ENCODE assay signal across 22 mouse cellular contexts in genomic region chr3:83977817-83978216, GRCm38 (mm10).
A peak's percentile ranks its signal among the peaks of the same experiment; 100 is the strongest.
DNase-seq lines count a peak whose midpoint lies in the region; ATAC-seq lines count a peak whose summit lies in the region.
"Had no signal": no experiment of that assay in that cellular context is flagged by ENCODE, and none has a peak within 500 bp of the region (broad histone marks: within the 10 kb centered on the region; RNA-seq: fewer than 3 reads in every experiment).

No protein-coding gene starts in this region.

- peaks cover 20% of the 10 kb centered on the region for H3K4me1 ChIP-seq in heart, embryonic 15.5 days (replicated peaks)
- peaks cover 71% of the 10 kb centered on the region for H3K4me1 ChIP-seq in midbrain, embryonic 10.5 days
- peaks cover 60% of the 10 kb centered on the region for H3K4me1 ChIP-seq in midbrain, embryonic 14.5 days (ENCODE audit: control insufficient read depth, insufficient read depth, low read length)
- H3K4me1 ChIP-seq in forebrain, embryonic 16.5 days (replicated peaks; ENCODE audit: control insufficient read depth, insufficient read depth, low read length) = peaks cover 83% of the 10 kb centered on the region
- H3K4me1 ChIP-seq in stomach, embryonic 16.5 days (ENCODE audit: control insufficient read depth, insufficient read depth, low read length) = peaks cover 32% of the 10 kb centered on the region

- no peaks in the 10 kb centered on the region for H3K36me3 ChIP-seq in heart, embryonic 15.5 days
- no peaks in the 10 kb centered on the region for H3K36me3 ChIP-seq in midbrain, embryonic 10.5 days
- H3K36me3 ChIP-seq in midbrain, embryonic 14.5 days (ENCODE audit: control insufficient read depth, insufficient read depth, low read length) = no peaks in the 10 kb centered on the region
- H3K36me3 ChIP-seq in forebrain, embryonic 16.5 days (ENCODE audit: control insufficient read depth, insufficient read depth) = no peaks in the 10 kb centered on the region
- no peaks in the 10 kb centered on the region for H3K36me3 ChIP-seq in stomach, embryonic 16.5 days (ENCODE audit: control insufficient read depth, insufficient read depth, low read length)
- H3K36me3 ChIP-seq: embryonic facial prominence, embryonic 12.5 days; limb, embryonic 15.5 days had no signal

- H3K27ac ChIP-seq in heart, embryonic 15.5 days = 0 out of 2 replicates have a peak overlapping the region, but pooled peaks have one; percentile 3
- 0 out of 2 replicates have a peak overlapping the region, but pooled peaks have one; percentile 80 for H3K27ac ChIP-seq in midbrain, embryonic 10.5 days (replicated peaks)
- H3K27ac ChIP-seq in midbrain, embryonic 14.5 days (replicated peaks; ENCODE audit: low read depth, low read length) = no peak overlapping the region
- H3K27ac ChIP-seq in forebrain, embryonic 16.5 days (ENCODE audit: low read length) = peak overlapping the region; percentile 98
- peak overlapping the region; percentile 60 for H3K27ac ChIP-seq in stomach, embryonic 16.5 days (ENCODE audit: low read length)
- H3K27ac ChIP-seq: embryonic facial prominence, embryonic 12.5 days; kidney, postnatal 0 days; left cerebral cortex, adult 2 months had no signal

- no peak overlapping the region for H3K4me3 ChIP-seq in heart, embryonic 15.5 days
- H3K4me3 ChIP-seq in midbrain, embryonic 10.5 days = no peak overlapping the region
- no peak overlapping the region for H3K4me3 ChIP-seq in midbrain, embryonic 14.5 days (replicated peaks; ENCODE audit: low read depth, low read length)
- no peak overlapping the region for H3K4me3 ChIP-seq in forebrain, embryonic 16.5 days (replicated peaks; ENCODE audit: low read length)
- no peak overlapping the region for H3K4me3 ChIP-seq in stomach, embryonic 16.5 days (replicated peaks; ENCODE audit: low read length)
- H3K4me3 ChIP-seq: embryonic facial prominence, embryonic 12.5 days; erythroblast, embryonic 14.5 days; left cerebral cortex, adult 2 months; limb, embryonic 15.5 days had no signal

- H3K9me3 ChIP-seq in heart, embryonic 15.5 days (replicated peaks) = no peaks in the 10 kb centered on the region
- H3K9me3 ChIP-seq in midbrain, embryonic 10.5 days (replicated peaks) = no peaks in the 10 kb centered on the region
- no peaks in the 10 kb centered on the region for H3K9me3 ChIP-seq in midbrain, embryonic 14.5 days (ENCODE audit: control insufficient read depth, low read length)
- no peaks in the 10 kb centered on the region for H3K9me3 ChIP-seq in forebrain, embryonic 16.5 days (ENCODE audit: control insufficient read depth, low read length)
- no peaks in the 10 kb centered on the region for H3K9me3 ChIP-seq in stomach, embryonic 16.5 days (replicated peaks; ENCODE audit: control insufficient read depth, low read length)
- H3K9me3 ChIP-seq: embryonic facial prominence, embryonic 12.5 days; limb, embryonic 15.5 days had no signal

- 85% methylated on average over 3 of the region's 3 CpGs for WGBS in heart, embryonic 15.5 days
- 81% methylated on average over 3 of the region's 3 CpGs for WGBS in midbrain, embryonic 10.5 days
- 76% methylated on average over 3 of the region's 3 CpGs for WGBS in midbrain, embryonic 14.5 days
- 29% methylated on average over 3 of the region's 3 CpGs for WGBS in forebrain, embryonic 16.5 days
- 37% methylated on average over 3 of the region's 3 CpGs for WGBS in stomach, embryonic 16.5 days

- no peak overlapping the region for H3K4me2 ChIP-seq in heart, embryonic 15.5 days
- H3K4me2 ChIP-seq in midbrain, embryonic 14.5 days (ENCODE audit: low read length) = no peak overlapping the region
- H3K4me2 ChIP-seq in forebrain, embryonic 16.5 days (ENCODE audit: low read length) = no peak overlapping the region
- no peak overlapping the region for H3K4me2 ChIP-seq in stomach, embryonic 16.5 days (ENCODE audit: low read depth, low read length)
- H3K4me2 ChIP-seq: embryonic facial prominence, embryonic 12.5 days; limb, embryonic 15.5 days; midbrain, embryonic 11.5 days had no signal

- H3K27me3 ChIP-seq in heart, embryonic 15.5 days = no peaks in the 10 kb centered on the region
- no peaks in the 10 kb centered on the region for H3K27me3 ChIP-seq in midbrain, embryonic 10.5 days (ENCODE audit: low read depth, poor library complexity, severe bottlenecking)
- H3K27me3 ChIP-seq in midbrain, embryonic 14.5 days (ENCODE audit: control insufficient read depth, insufficient read depth, low read length) = no peaks in the 10 kb centered on the region
- no peaks in the 10 kb centered on the region for H3K27me3 ChIP-seq in forebrain, embryonic 16.5 days (replicated peaks; ENCODE audit: control insufficient read depth, insufficient read depth, low read length)
- H3K27me3 ChIP-seq in stomach, embryonic 16.5 days (ENCODE audit: control insufficient read depth, insufficient read depth, low read length) = no peaks in the 10 kb centered on the region
- H3K27me3 ChIP-seq: embryonic facial prominence, embryonic 12.5 days; limb, embryonic 15.5 days had no signal

- ATAC-seq in heart, embryonic 15.5 days (replicated peaks; ENCODE audit: insufficient number of reproducible peaks, insufficient read depth, low FRiP score, low read depth) = no peak
- no peak for ATAC-seq in midbrain, embryonic 14.5 days (ENCODE audit: low FRiP score, low TSS enrichment)
- ATAC-seq in forebrain, embryonic 16.5 days = no peak
- no peak for ATAC-seq in stomach, embryonic 16.5 days (ENCODE audit: insufficient read depth, low FRiP score)
- ATAC-seq in erythroblast, adult 5-6 weeks (replicated peaks; ENCODE audit: low FRiP score, poor library complexity, severe bottlenecking) = no peak
- ATAC-seq: activated CD4-positive, CD25-positive, alpha-beta regulatory T cell, adult 4 months; inflammation-experienced regulatory T-cells, adult 6 months had no signal

- no peak for DNase-seq in heart, adult 8-10 months (ENCODE audit: low spot score)
- no peak for DNase-seq in midbrain, embryonic 10.5 days (ENCODE audit: low spot score)
- no peak for DNase-seq in midbrain, embryonic 14.5 days
- DNase-seq: adrenal gland, adult 8-10 months; cerebellum, adult 2 months; cerebellum, postnatal 25 days; kidney, adult 2 months; layer of hippocampus, adult 9-11 months; lung, adult 18-20 months; right cerebral cortex, postnatal 4 days had no signal

- no peak overlapping the region for H3K9ac ChIP-seq in heart, embryonic 15.5 days
- H3K9ac ChIP-seq in midbrain, embryonic 14.5 days (replicated peaks; ENCODE audit: low read length) = no peak overlapping the region
- H3K9ac ChIP-seq in forebrain, embryonic 16.5 days (replicated peaks; ENCODE audit: low read depth, low read length) = no peak overlapping the region
- no peak overlapping the region for H3K9ac ChIP-seq in stomach, embryonic 16.5 days (ENCODE audit: low read length)
- H3K9ac ChIP-seq: embryonic facial prominence, embryonic 12.5 days; limb, embryonic 15.5 days had no signal
